Mouse (Mus musculus) E14TG2a.4 (cell line): ENCODE measurements around the gene Zfp791.

Experiments used
- CTCF ChIP-seq: conservative IDR thresholded peaks from 2 replicates; pipeline ENCODE4 v1.5.1; 2014; ENCODE audit warnings: low read length
- POU5F1 ChIP-seq: IDR thresholded peaks from 2 replicates; pipeline ENCODE4 v1.6.1; 2014; ENCODE audit warnings: low read length, borderline replicate concordance

GRCm38 (mm10) chr8:85083108-85083813 lies 39.6 kb downstream of the Zfp791 start, which contains the start of gene Man2b1:
- TF ChIP-seq CTCF (no peak), POU5F1 (no peak)
